Mouse (Mus musculus): ENCODE measurements at regions not wholly inside any gene's neighbourhood (a gene's known extent, or its start where the extent isn't known, plus 50 kb on each side); places are given as distances from the start of the nearest gene placed in this dataset.

DNA sequence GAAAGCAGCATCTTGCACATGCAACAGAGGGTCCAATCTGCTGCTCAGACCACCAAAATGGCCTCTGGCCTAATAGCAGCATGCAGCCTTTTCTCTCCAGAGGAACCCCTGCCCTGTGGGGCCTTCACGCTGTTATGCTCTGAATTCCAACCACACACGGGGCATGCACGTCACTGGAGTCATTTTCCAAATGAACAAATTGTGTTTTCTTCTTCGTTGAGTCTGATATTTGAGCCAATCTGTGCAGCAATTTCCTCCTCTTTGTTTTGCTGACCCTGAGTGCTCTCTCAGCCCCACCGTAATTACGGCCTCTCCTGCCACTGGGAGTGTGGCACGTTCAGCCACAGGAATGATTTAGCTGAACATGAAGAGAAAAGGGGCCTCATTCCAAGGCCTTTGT is 174.3 kb upstream of the Klhl29 start:
- ATAC-seq (ENCODE audit: insufficient number of reproducible peaks, insufficient read depth, low FRiP score, low read depth): no peak
- Histone ChIP-seq H3K27ac (replicated peaks in 1 of 2; ENCODE audit: control insufficient read depth in 1 of 2, insufficient read depth in 1 of 2, low read depth in 2 of 2, low read length in 2 of 2) (no peak overlapping the region), H3K9me3 (ENCODE audit: control insufficient read depth, low read length) (no peaks in the 10 kb centered on the region), H3K4me2 (ENCODE audit: low read length) (no peak overlapping the region), H3K27me3 (ENCODE audit: control insufficient read depth, insufficient read depth, low read length) (no peaks in the 10 kb centered on the region), H3K4me3 (ENCODE audit: control insufficient read depth in 1 of 2, insufficient read depth in 1 of 2, low read depth in 1 of 2, low read length in 2 of 2) (no peak overlapping the region), H3K4me1 (ENCODE audit: control insufficient read depth in 2 of 2, insufficient read depth in 2 of 2, low read length in 2 of 2) (no peaks in the 10 kb centered on the region), H3K36me3 (ENCODE audit: control insufficient read depth, insufficient read depth, low read length) (no peaks in the 10 kb centered on the region), H3K9ac (ENCODE audit: low read length) (no peak overlapping the region)
- 54% methylated on average over 7 of the region's 7 CpGs for WGBS

DNA sequence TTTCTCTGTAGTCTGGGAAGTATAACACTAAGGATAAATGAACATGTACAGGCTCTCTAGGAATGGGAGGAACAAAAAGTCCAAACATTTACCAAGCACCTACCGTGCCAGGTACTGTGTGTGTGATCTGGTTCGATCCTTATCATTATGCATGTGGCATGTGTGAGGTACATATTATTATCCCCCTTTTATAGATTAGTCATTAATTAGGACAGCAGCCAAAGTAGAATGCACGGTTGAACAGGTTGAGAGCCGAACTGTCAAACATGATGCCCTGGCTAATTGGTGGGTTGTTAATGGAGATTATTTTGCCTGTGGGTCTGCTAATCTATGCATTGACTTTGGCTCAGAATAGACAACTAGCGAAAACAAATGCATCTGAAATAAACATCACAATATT is 172.2 kb upstream of the Klhl29 start:
- no peaks in the 10 kb centered on the region for H3K9me3 ChIP-seq (ENCODE audit: control insufficient read depth, low read length)
- no peak overlapping the region for H3K4me3 ChIP-seq (ENCODE audit: control insufficient read depth in 1 of 2, insufficient read depth in 1 of 2, low read depth in 1 of 2, low read length in 2 of 2)
- no peaks in the 10 kb centered on the region for H3K4me1 ChIP-seq (ENCODE audit: control insufficient read depth in 2 of 2, insufficient read depth in 2 of 2, low read length in 2 of 2)
- H3K27ac ChIP-seq (replicated peaks in 1 of 2; ENCODE audit: control insufficient read depth in 1 of 2, insufficient read depth in 1 of 2, low read depth in 2 of 2, low read length in 2 of 2): no peak overlapping the region
- H3K27me3 ChIP-seq (ENCODE audit: control insufficient read depth, insufficient read depth, low read length): no peaks in the 10 kb centered on the region
- no peaks in the 10 kb centered on the region for H3K36me3 ChIP-seq (ENCODE audit: control insufficient read depth, insufficient read depth, low read length)
- no peak for ATAC-seq (ENCODE audit: insufficient number of reproducible peaks, insufficient read depth, low FRiP score, low read depth)
- no peak overlapping the region for H3K4me2 ChIP-seq (ENCODE audit: low read length)
- 83% methylated on average over 5 of the region's 5 CpGs for WGBS
- no peak overlapping the region for H3K9ac ChIP-seq (ENCODE audit: low read length)

DNA sequence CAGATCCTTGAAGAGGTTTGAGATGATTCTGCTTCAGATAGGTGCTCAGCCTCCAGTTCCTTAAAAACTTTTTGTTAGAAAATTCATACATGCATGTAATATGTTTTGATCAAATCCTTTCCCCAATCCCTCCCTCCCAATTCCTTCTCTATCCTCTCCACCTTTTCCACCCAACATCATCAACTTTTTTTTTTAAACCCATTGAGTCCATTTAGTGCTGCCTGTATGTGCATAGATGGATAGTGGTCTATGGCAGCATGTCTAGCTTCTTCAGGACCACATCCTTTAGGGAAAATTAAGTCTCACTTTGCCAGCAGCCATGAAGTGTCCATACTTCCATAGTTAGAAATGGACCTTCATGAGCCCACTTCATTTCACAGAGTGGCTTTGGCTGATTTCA is 167.2 kb upstream of the Klhl29 start:
- no peak overlapping the region for H3K4me3 ChIP-seq (ENCODE audit: control insufficient read depth in 1 of 2, insufficient read depth in 1 of 2, low read depth in 1 of 2, low read length in 2 of 2)
- no peaks in the 10 kb centered on the region for H3K27me3 ChIP-seq (ENCODE audit: control insufficient read depth, insufficient read depth, low read length)
- H3K4me2 ChIP-seq (ENCODE audit: low read length): no peak overlapping the region
- no peaks in the 10 kb centered on the region for H3K9me3 ChIP-seq (ENCODE audit: control insufficient read depth, low read length)
- ATAC-seq (ENCODE audit: insufficient number of reproducible peaks, insufficient read depth, low FRiP score, low read depth): no peak
- no peaks in the 10 kb centered on the region for H3K4me1 ChIP-seq (ENCODE audit: control insufficient read depth in 2 of 2, insufficient read depth in 2 of 2, low read length in 2 of 2)
- no peak overlapping the region for H3K27ac ChIP-seq (replicated peaks in 1 of 2; ENCODE audit: control insufficient read depth in 1 of 2, insufficient read depth in 1 of 2, low read depth in 2 of 2, low read length in 2 of 2)
- H3K36me3 ChIP-seq (ENCODE audit: control insufficient read depth, insufficient read depth, low read length): no peaks in the 10 kb centered on the region
- no peak overlapping the region for H3K9ac ChIP-seq (ENCODE audit: low read length)

DNA sequence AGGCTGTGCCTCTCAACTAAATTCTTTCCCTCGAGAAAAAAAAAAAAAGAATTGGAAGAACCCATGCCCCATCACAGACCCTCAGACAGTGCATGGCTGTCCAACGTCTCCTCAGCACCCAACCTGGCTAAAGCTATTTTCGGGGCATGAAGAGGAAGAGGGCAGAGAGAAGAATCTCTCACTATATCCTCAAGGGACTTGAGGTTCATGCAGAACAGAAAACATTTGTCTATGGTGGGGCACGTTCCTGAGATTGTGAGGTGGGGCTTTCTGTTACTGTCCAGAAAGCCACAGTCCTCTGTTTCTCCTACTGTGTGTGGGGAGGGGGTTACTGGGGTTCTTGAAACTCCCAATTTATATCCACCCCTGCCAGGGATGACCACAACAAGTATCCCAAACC is 120.8 kb upstream of the Klhl29 start:
- peaks cover 0 to 2% of the 10 kb centered on the region in 2 experiments; a peak in 1 of 4 replicates for H3K4me1 ChIP-seq (ENCODE audit: control insufficient read depth in 2 of 2, insufficient read depth in 2 of 2, low read length in 2 of 2)
- no peaks in the 10 kb centered on the region for H3K9me3 ChIP-seq (ENCODE audit: control insufficient read depth, low read length)
- H3K36me3 ChIP-seq (ENCODE audit: control insufficient read depth, insufficient read depth, low read length): no peaks in the 10 kb centered on the region
- H3K27ac ChIP-seq (replicated peaks in 1 of 2; ENCODE audit: control insufficient read depth in 1 of 2, insufficient read depth in 1 of 2, low read depth in 2 of 2, low read length in 2 of 2): no peak overlapping the region
- no peak for ATAC-seq (ENCODE audit: insufficient number of reproducible peaks, insufficient read depth, low FRiP score, low read depth)
- no peak overlapping the region for H3K9ac ChIP-seq (ENCODE audit: low read length)
- no peak overlapping the region for H3K4me2 ChIP-seq (ENCODE audit: low read length)
- 45% methylated on average over 4 of the region's 4 CpGs for WGBS
- H3K27me3 ChIP-seq (ENCODE audit: control insufficient read depth, insufficient read depth, low read length): no peaks in the 10 kb centered on the region
- H3K4me3 ChIP-seq (ENCODE audit: control insufficient read depth in 1 of 2, insufficient read depth in 1 of 2, low read depth in 1 of 2, low read length in 2 of 2): no peak overlapping the region

DNA sequence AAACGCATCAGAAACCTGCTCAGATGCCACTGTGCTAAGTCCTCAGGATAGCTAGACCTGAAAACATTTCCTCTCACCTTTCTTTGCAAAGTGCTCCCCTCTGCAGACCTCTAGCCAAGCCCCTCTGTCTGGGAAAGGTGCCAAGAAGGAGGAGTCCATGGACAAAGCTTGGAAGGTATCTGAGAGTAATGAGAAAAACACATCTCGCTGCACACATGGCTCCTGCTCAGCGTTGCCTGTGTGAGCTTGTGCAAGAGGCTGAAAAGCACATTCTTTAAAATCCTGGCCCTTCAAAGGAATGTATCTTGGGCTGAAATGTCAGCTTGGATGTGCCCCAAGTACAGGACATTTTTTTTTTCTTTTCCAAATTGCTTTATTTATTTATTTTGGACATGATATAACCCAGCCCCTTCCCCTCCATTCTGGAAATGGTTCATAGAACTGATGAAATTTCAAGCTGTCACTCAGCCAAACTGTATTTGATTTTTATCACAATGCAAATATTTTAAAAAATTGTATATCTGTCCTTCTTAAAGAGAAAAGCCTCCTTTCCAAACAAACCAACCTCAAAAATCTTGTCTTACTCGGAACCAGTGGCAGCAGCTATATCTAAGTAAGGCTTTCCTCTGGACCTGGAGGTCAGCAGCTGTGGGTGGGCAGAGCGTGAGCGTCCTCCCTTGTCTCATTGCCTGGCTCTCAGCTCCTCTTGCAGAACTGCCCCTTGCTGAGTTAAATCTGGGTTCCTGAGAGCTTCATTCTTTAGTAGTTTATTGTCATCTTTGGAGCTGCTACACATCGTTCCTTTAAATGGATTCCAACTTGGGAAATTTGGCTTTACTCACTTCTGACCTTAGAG is 119.4 kb upstream of the Klhl29 start:
- Histone ChIP-seq H3K4me1 (ENCODE audit: control insufficient read depth in 2 of 2, insufficient read depth in 2 of 2, low read length in 2 of 2) (peaks cover 0 to 2% of the 10 kb centered on the region in 2 experiments; a peak in 1 of 4 replicates), H3K4me2 (ENCODE audit: low read length) (no peak overlapping the region), H3K9ac (ENCODE audit: low read length) (no peak overlapping the region), H3K27me3 (ENCODE audit: control insufficient read depth, insufficient read depth, low read length) (no peaks in the 10 kb centered on the region), H3K4me3 (ENCODE audit: control insufficient read depth in 1 of 2, insufficient read depth in 1 of 2, low read depth in 1 of 2, low read length in 2 of 2) (no peak overlapping the region), H3K36me3 (ENCODE audit: control insufficient read depth, insufficient read depth, low read length) (no peaks in the 10 kb centered on the region), H3K27ac (replicated peaks in 1 of 2; ENCODE audit: control insufficient read depth in 1 of 2, insufficient read depth in 1 of 2, low read depth in 2 of 2, low read length in 2 of 2) (no peak overlapping the region), H3K9me3 (ENCODE audit: control insufficient read depth, low read length) (no peaks in the 10 kb centered on the region)
- ATAC-seq (ENCODE audit: insufficient number of reproducible peaks, insufficient read depth, low FRiP score, low read depth): no peak
- 48% methylated on average over 7 of the region's 7 CpGs for WGBS

DNA sequence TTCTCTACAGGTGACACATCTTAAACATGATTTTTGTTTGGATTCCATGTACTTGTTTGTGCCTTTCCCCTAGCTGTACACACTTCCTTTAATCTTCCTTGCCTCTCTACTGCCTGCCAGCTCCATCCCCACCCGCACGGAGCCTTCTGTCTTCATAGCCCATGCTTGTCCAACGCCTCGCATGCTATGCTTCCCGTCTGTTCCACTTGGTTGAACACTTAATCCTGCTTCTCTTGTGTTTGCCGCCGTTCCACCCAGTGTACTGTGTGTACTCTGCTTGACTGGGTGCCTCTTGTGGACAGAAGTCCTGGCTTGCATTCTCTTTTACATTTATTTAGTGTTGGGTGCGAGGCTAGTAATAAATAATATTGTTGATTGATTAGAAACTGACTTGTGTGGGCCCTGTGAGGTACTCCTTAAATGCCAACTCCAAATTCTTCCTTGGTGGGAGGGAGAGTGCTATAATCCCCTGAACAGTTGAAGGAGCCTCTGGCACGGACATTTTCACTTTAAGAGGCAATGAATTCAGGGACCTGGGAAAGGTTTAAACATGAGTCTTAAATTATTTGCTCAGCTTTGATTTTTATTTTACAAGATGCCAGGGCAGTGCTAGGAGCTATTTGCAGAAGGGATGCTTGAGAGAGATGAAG is 88.9 kb upstream of the Klhl29 start:
- Histone ChIP-seq H3K27me3 (ENCODE audit: control insufficient read depth, insufficient read depth, low read length) (no peaks in the 10 kb centered on the region), H3K27ac (replicated peaks in 1 of 2; ENCODE audit: control insufficient read depth in 1 of 2, insufficient read depth in 1 of 2, low read depth in 2 of 2, low read length in 2 of 2) (no peak overlapping the region), H3K9me3 (ENCODE audit: control insufficient read depth, low read length) (no peaks in the 10 kb centered on the region), H3K9ac (ENCODE audit: low read length) (no peak overlapping the region), H3K4me1 (ENCODE audit: control insufficient read depth in 2 of 2, insufficient read depth in 2 of 2, low read length in 2 of 2) (peaks cover 7 to 10% of the 10 kb centered on the region in 2 experiments), H3K4me3 (ENCODE audit: control insufficient read depth in 1 of 2, insufficient read depth in 1 of 2, low read depth in 1 of 2, low read length in 2 of 2) (no peak overlapping the region), H3K4me2 (ENCODE audit: low read length) (no peak overlapping the region), H3K36me3 (ENCODE audit: control insufficient read depth, insufficient read depth, low read length) (no peaks in the 10 kb centered on the region)
- 73% methylated on average over 9 of the region's 9 CpGs for WGBS
- ATAC-seq (ENCODE audit: insufficient number of reproducible peaks, insufficient read depth, low FRiP score, low read depth): no peak

DNA sequence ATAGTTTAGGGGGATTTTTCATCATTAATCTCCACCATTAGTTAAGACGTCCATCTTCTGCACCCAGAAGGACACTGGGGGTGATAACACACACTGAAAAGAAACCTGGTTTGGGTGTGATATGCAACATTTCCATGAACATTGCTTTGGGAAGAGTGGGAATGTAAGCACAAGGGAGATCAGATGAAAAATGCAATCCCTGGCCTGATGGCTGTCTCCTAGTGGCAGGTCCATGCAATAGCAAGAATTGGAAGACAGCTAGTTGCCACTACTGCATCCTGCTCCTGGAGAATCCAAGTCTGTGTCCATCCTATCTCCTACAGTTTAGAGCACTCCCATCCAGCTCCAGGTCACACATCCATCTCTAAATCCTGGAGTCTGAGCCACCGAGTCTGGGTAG is 77.7 kb upstream of the Klhl29 start:
- Histone ChIP-seq H3K9me3 (ENCODE audit: control insufficient read depth, low read length) (no peaks in the 10 kb centered on the region), H3K27me3 (ENCODE audit: control insufficient read depth, insufficient read depth, low read length) (no peaks in the 10 kb centered on the region), H3K4me1 (ENCODE audit: control insufficient read depth in 2 of 2, insufficient read depth in 2 of 2, low read length in 2 of 2) (peaks cover 0 to 2% of the 10 kb centered on the region in 2 experiments; a peak in 1 of 4 replicates), H3K9ac (ENCODE audit: low read length) (no peak overlapping the region), H3K4me3 (ENCODE audit: control insufficient read depth in 1 of 2, insufficient read depth in 1 of 2, low read depth in 1 of 2, low read length in 2 of 2) (no peak overlapping the region), H3K27ac (replicated peaks in 1 of 2; ENCODE audit: control insufficient read depth in 1 of 2, insufficient read depth in 1 of 2, low read depth in 2 of 2, low read length in 2 of 2) (no peak overlapping the region), H3K36me3 (ENCODE audit: control insufficient read depth, insufficient read depth, low read length) (no peaks in the 10 kb centered on the region), H3K4me2 (ENCODE audit: low read length) (no peak overlapping the region)
- 81% methylated on average over 2 of the region's 2 CpGs for WGBS
- ATAC-seq (ENCODE audit: insufficient number of reproducible peaks, insufficient read depth, low FRiP score, low read depth): no peak

Data from heart, embryonic 14.5 days (tissue).